Mouse (Mus musculus) fibroblast of lung, adult 2 months (primary cell): ENCODE data around the gene Igf2r.

Experiments used
- DNase-seq: peaks from one replicate; pipeline ENCODE4 v3.0.0-alpha.2; 2011; ENCODE audit warnings: low read depth

The Igf2r gene

DNA sequence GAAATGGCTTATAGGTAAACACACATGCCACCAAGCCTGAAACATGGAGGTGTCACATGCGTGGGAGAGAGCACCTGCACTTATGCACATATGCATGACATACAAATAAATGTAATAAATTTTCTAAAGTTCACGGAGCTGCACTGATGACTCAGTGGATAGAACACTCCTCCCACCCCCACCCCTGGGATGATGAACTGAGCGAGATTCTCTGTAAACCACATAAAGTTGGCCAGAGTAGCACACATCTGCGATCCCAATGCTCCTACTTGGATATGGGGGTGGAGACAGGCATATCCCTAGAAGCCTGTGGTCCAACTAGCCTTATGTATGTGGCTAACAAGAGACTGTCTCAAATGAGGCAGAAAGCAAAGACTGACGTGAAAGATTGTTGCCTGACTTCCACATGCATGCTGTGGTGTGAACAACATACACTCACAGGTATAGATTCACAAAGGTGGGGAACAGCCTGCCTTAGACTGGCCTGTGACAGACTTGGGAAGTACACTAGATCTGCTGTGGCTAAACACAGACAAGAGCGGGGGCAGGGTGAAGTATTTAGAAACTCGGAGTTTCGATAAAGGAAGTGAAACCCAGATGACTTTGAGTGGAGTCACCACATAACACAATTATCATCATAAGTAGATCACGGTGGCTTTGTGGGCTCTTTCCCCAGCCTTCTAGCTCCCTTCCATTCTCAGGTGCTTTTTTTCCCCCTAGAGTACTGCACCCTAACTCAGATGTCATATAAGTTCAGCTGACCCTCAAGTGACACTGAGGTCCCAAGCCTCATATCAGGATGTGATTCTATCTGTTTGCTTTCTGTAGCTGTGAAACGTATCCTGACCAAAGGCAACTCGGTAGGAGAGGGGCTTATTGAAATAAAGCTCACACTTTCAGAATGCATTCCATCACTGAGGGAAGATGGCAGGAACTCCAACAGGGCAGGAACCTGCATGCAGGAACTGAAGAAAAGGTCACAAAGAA, 13.7 kb upstream of the Igf2r start:
- DNase-seq = peak; percentile 85

- DNase-seq = no peak
Measured at GRCm38 (mm10) chr17:12781101-12781500, 11.6 kb upstream of the Igf2r start.

GRCm38 (mm10) chr17:12780125-12780524, 10.7 kb upstream of the Igf2r start:
- no peak for DNase-seq

DNA sequence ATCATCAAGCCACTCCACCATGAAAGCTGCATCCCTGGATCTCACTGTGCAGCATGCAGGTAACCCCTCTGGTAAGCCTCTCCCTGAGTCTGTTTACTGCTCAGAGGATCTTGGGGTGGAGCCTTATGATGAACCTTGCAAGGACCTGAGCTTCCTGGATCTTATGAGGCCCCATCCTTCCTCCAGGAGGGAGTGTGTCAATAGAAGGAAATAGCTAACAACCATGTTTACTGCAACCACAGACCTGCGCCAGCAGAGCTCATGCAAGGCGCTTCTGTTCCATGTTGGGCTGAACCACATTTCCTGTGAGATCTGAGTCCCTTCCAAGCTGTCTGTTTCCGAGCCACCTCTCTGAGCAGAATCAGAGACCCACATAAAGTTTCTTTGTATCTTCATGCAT, 10.0 kb upstream of the Igf2r start:
- DNase-seq = no peak

DNA sequence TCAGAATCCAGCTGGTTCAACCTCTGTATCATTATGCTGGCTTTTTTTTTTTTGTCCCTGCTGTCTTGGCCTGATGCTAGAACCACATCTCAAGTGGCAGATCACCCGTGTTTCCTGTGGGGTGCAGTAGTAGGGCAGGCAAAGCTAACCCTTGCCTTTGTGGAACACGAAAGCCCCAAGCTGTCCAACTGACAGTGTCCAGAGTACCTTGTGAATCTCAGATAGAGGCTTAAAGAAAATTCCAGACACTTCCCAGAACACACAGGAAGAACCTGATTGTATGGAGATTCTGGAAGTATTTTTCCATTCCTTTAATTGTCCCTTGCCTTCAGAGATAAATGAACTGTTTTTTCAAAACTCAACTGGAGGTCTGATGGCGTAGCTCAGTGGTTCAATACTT, 4.5 kb upstream of the Igf2r start:
- DNase-seq = no peak

DNA sequence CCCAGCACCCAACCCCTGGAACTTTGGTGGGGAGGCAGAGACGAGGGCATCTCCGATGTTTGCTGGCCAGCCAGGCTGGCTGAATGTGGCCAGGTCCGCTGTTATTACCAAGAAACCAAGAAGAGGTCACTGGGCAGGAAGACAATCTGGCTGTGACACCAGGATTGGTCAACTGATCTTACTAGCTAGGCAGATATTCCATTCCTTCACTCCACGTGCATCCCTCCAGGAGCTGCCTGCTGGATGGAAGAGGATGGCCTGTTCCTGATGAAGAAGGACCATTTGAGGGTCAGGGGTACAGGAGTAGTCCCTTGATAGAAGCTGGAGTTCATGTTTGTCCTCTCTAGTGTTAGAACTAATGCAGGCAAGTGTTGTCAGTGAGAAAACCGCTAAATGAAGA, 1.0 kb upstream of the Igf2r start:
- DNase-seq = no peak

GRCm38 (mm10) chr17:12768415-12769379, 767 bp downstream of the Igf2r start:
- DNase-seq = no peak

GRCm38 (mm10) chr17:12767294-12767852, 2.1 kb downstream of the Igf2r start:
- no peak for DNase-seq

DNA sequence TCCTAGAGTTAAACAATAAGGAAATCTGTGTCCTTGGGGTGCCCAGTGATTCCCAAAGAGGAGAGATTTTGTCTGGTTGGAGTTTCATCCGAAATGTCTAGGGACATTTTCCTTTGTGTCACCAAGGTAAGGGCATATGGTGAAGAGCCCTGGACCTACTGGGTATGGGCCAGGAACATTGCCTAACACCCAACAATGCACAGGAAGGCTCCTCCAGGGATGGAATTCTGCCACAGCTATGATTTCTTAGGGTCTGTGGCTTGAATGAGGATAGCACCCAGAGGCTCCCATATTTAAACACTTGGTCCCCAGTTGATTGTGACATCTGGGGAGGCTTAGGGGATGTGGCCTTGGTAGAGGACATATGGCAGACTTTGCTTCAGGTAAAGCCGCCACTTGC, 6.1 kb downstream of the Igf2r start:
- DNase-seq = no peak

DNA sequence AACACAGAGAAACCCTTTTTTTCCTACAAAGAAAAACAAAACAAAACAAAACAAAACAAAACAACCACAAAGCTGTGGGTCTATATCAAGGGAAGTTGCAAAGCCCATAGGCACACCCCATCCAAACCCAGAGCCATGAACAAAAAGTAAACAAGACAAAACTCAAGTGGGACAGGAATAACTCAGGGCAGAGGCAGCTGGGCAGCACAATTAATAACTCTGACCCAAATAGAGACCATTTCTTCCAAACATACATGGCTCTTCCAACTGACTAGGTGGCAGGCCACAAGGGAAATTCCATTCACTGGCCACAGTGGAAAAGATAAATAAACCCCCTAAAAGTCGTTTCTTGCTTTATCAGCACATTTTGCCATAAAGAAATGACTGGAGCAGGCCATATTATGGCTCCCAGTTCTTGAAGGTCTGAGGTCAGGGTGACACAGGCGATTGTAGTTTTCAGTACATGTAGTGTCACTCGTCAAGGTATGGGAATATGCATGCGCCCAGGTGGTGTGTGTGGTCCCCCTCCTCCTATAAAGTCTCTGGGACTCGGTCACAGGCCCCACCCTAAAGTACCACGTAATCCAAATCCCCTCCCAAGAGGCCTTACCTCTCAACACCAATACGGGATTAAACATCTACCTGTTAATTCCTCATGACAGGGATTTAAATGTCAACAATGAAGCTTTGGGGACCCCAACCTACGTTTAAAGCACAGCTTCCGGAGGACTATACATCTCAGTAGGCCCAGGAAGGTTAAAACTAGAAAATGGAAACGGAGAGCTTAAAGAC, 8.9 kb downstream of the Igf2r start:
- DNase-seq = no peak

DNA sequence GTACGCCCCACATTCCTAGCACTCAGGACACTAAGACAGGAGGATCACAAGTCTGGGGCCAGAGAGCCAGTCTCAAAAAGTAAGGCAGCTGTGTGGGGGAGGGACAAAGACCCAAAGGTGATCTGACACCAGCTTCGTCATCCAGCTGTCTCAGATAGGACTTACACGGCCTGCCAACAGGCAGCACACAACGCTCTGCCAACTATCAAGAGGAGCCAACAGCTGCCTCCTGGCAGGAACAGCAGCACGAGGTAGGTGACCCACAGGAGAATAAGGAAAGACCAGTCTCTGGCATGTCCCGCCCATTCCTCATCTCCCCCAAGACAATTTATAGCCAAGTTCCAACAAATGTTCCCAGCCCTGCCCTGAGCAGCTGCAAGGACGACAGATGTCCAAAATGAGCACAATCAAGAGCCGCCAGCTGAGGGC, 9.8 kb downstream of the Igf2r start:
- no peak for DNase-seq

DNA sequence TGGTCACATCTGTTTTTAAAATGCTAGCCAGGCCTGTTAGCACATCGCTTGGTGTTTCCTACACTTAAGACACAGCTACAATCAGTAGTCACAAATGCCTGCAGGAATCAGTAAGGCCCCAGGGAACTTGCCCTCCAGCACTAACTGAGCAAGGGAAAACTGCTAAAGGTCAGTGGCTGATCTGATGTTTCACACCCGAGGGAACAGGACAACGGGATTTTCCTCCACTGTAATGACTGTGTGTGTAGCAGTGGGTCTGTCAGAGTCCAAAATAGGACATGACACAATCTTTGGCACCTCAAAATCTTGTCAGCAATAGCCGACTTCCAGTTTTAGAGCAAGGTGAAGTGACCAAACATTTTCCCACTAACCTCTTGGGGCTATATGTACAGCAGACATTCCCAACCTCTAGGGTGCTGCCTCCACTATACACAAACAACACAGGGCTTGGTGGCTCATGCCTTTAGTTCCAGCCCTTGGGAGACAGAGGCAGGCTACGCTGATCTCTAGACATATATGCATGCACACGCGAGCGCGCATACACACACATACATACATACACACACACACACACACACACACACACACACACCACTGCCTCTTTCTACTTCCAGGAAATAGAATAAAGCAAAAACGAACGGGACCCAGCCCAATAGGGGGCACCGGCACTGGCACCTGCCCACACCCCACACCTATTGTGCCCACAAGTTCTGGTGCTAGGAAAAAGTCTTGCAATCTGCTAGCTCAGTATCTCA, 10.6 kb downstream of the Igf2r start:
- DNase-seq = no peak

- no peak for DNase-seq
Measured at GRCm38 (mm10) chr17:12757990-12758389, 11.5 kb downstream of the Igf2r start.

- DNase-seq = no peak
Measured at GRCm38 (mm10) chr17:12757161-12757560, 12.3 kb downstream of the Igf2r start.

DNA sequence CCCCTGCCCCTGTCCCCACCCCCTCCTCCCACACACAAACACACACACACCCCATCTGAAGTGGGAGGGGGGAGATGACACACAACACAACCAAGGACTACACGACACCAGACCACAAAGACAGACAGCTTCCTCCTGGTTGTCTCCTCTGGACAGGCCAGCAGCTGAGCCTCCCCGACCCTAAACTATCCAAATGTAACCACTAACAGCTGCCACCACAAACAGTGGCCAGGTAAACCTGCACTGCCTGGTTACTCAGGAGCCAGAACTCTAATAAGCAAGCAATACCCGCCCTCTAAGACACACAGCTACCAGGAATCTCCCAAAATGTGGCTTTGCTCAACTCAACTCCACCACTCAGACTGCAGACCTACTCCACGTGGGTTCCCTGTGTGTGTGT, 13.5 kb downstream of the Igf2r start:
- no peak for DNase-seq

- DNase-seq = no peak
Measured at GRCm38 (mm10) chr17:12755146-12755545, 14.3 kb downstream of the Igf2r start.

DNA sequence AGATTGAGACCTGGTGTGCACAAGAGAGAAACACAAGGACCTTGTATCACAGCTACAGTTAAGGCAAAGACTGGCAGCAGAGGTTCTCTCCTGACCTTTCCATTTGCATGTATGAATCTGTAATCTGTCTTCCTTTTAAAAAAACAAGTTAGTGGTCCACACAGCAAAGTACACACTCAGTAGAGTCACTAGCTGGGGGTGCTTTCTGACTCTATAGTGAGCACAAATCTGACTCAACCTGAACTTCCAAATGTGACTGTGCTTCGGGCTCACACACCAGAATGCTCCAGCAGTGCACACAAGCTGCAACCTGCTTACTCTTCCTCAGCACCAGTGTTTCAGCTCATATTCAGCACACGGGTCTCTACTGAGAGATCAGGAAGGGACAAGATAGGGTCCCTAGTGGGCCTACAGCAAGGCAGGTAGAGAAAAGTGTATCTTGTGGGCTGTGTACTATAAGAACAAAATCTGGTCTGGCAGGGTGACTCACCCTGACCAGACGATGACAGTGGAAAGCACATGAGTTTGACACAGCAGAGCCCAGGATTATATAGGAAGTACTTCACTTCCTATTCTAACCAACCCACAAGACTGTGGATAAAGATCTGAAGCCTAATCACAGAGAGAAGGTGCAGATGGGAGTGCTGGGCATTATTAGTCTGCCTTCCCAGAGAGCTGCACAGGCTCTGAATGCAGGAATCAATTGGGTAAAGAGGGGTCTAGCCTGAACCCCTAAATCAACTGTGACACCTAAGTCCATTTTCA, 15.0 kb downstream of the Igf2r start:
- no peak for DNase-seq

DNA sequence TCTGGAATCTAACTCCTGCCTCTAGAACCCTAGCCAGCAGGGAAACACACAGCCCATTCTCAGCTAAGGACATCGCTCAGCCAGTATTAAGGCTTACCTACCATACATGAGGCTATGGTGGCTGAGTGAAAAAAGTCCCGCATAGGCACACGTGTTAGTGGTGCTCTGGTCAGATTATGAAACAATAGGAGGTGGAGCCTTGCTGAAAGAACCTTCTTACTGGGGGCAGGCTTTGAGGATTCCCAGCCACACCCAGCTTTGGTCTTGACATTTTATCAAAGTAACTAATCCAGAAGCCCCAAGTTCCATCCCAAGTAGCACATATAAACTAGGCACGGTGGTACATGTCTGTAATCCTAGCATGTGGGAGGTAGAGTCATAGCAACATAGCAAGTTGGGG, 16.4 kb downstream of the Igf2r start:
- DNase-seq = no peak

GRCm38 (mm10) chr17:12751641-12752040, 17.8 kb downstream of the Igf2r start:
- DNase-seq = no peak

- DNase-seq = no peak
Measured at GRCm38 (mm10) chr17:12751218-12751617, 18.2 kb downstream of the Igf2r start.
